Mouse (Mus musculus): Measurements from ENCODE around the gene R3hcc1l. TPM values are rescaled to one million over a fixed set of nuclear protein-coding genes. Genes with fewer than 3 reads are reported as not detected.

Gene R3hcc1l
- polyA plus RNA-seq, 1 experiment from 2014 or later, result 15.0 TPM

DNA sequence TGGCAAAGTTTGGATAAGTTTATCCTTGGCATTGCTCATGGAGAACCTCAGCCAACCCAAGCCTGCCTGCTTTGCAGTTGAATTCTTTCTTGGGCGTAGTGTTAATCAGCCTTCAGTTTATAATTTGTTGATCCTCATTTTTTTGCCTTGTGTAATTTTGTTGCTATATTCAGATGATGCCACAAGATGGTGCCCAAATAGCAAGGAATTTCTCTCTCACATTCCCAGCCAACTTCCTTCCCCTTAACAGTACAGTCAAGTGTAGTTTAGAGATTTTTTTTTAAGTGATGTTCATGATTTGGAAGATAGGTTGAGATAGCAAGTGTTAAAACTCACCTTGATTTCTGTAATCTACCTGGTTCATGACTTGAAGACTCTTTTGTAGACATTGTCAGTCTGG lies 70.7 kb downstream of the R3hcc1l start:
- WGBS, result 77% methylated on average over 1 of the region's 1 CpGs
- no peak for DNase-seq (ENCODE audit: low spot score)
- no peak overlapping the region for H3K4me3 ChIP-seq

GRCm38 (mm10) chr19:42591534-42591933 lies 73.0 kb downstream of the R3hcc1l start:
- Histone ChIP-seq H3K9me3 (no peaks in the 10 kb centered on the region), H3K4me3 (no peak overlapping the region), H3K27me3 (ENCODE audit: insufficient read depth, poor library complexity, severe bottlenecking) (no peaks in the 10 kb centered on the region), H3K27ac (no peak overlapping the region), H3K36me3 (peaks cover 16% of the 10 kb centered on the region; the same call in 1 of the 2 replicates), H3K4me1 (peaks cover 15% of the 10 kb centered on the region)
- WGBS, result 80% methylated on average over 14 of the region's 14 CpGs
- peak; percentile 41 for DNase-seq (ENCODE audit: low spot score)

More for the DNA sequence above, 70.7 kb downstream of the R3hcc1l start:
- H3K27ac ChIP-seq, result no peak overlapping the region
- H3K27me3 ChIP-seq (ENCODE audit: insufficient read depth, poor library complexity, severe bottlenecking), result no peaks in the 10 kb centered on the region
- H3K9me3 ChIP-seq, result no peaks in the 10 kb centered on the region
- H3K36me3 ChIP-seq, result peaks cover 16% of the 10 kb centered on the region; the same call in 1 of the 2 replicates
- H3K4me1 ChIP-seq, result peaks cover 18% of the 10 kb centered on the region

DNA sequence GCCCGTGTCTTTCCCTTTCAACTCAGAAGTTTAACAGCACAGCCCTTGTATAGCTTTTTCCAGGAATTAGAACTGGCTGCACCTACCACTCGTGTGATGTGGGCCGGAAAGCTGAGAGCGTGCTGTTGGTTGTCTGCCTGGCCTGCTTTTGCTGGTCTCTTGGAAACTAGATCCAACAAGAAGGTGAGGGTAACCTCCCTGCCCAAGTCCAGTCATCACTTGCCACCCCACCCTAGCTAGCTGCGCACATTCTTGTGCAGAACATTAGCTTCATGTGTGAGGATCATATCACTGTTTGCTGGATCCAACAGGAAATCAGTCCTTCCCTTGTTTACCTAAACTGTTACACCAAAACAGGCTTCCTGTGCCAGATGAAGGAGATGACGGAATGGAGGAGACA lies 74.9 kb downstream of the R3hcc1l start:
- 86% methylated on average over 6 of the region's 6 CpGs for WGBS
- H3K4me1 ChIP-seq, result peaks cover 3% of the 10 kb centered on the region
- peaks cover 16% of the 10 kb centered on the region; the same call in 1 of the 2 replicates for H3K36me3 ChIP-seq
- H3K27me3 ChIP-seq (ENCODE audit: insufficient read depth, poor library complexity, severe bottlenecking), result no peaks in the 10 kb centered on the region
- peak; percentile 64 for DNase-seq (ENCODE audit: low spot score)
- no peak overlapping the region for H3K4me3 ChIP-seq
- H3K27ac ChIP-seq, result no peak overlapping the region
- no peaks in the 10 kb centered on the region for H3K9me3 ChIP-seq

- Histone ChIP-seq H3K4me1 (peaks cover 6% of the 10 kb centered on the region; the same call in 1 of the 2 replicates), H3K27ac (no peak overlapping the region), H3K27me3 (ENCODE audit: insufficient read depth, poor library complexity, severe bottlenecking) (no peaks in the 10 kb centered on the region), H3K4me3 (no peak overlapping the region), H3K9me3 (no peaks in the 10 kb centered on the region), H3K36me3 (peaks cover 16% of the 10 kb centered on the region; the same call in 1 of the 2 replicates)
- WGBS, result 91% methylated on average over 6 of the region's 6 CpGs
- DNase-seq (ENCODE audit: low spot score), result peak; percentile 70
Observed at GRCm38 (mm10) chr19:42595066-42595465, 76.5 kb downstream of the R3hcc1l start.

- 94% methylated on average over 12 of the region's 12 CpGs for WGBS
- Histone ChIP-seq H3K4me3 (no peak overlapping the region), H3K27ac (no peak overlapping the region), H3K4me1 (0 out of 2 replicates have a peak, but pooled peaks cover 3% of the 10 kb centered on the region), H3K36me3 (0 out of 2 replicates have a peak, but pooled peaks cover 7% of the 10 kb centered on the region), H3K27me3 (ENCODE audit: insufficient read depth, poor library complexity, severe bottlenecking) (0 out of 2 replicates have a peak, but pooled peaks cover 4% of the 10 kb centered on the region), H3K9me3 (no peaks in the 10 kb centered on the region)
- peak; percentile 64 for DNase-seq (ENCODE audit: low spot score)
Observed at GRCm38 (mm10) chr19:42597286-42597685, 78.7 kb downstream of the R3hcc1l start.

- H3K27me3 ChIP-seq (ENCODE audit: insufficient read depth, poor library complexity, severe bottlenecking), result 0 out of 2 replicates have a peak, but pooled peaks cover 5% of the 10 kb centered on the region
- no peak overlapping the region for H3K4me3 ChIP-seq
- 0 out of 2 replicates have a peak, but pooled peaks cover 3% of the 10 kb centered on the region for H3K4me1 ChIP-seq
- H3K9me3 ChIP-seq, result no peaks in the 10 kb centered on the region
- 95% methylated on average over 6 of the region's 6 CpGs for WGBS
- no peak overlapping the region for H3K27ac ChIP-seq
- 0 out of 2 replicates have a peak, but pooled peaks cover 7% of the 10 kb centered on the region for H3K36me3 ChIP-seq
- peak; percentile 58 for DNase-seq (ENCODE audit: low spot score)
Observed at GRCm38 (mm10) chr19:42597896-42598295, 79.3 kb downstream of the R3hcc1l start.

DNA sequence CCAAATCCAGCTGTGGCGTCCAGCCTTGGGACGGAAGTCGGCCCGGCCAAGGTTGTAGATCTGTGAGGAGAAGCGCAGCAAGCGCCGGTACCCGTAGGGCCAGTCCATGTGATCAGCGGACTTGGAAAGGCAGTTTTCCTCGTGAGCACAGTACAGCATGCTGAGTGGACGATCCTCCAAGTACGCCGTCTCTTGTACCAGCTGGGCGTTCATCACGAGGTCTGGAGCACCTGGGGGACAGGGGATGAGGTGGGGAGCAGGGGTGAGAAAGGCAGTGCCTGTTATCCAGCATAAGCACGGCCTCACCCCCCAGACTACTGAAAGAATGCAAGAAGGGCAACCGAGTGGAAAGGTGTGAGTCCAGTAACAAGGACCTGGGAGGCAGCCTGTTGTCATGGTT lies 81.3 kb downstream of the R3hcc1l start:
- DNase-seq (ENCODE audit: low spot score), result peak; percentile 45
- Histone ChIP-seq H3K27ac (no peak overlapping the region), H3K9me3 (no peaks in the 10 kb centered on the region), H3K36me3 (0 out of 2 replicates have a peak, but pooled peaks cover 4% of the 10 kb centered on the region), H3K4me1 (0 out of 2 replicates have a peak, but pooled peaks cover 3% of the 10 kb centered on the region), H3K27me3 (ENCODE audit: insufficient read depth, poor library complexity, severe bottlenecking) (peaks cover 23% of the 10 kb centered on the region), H3K4me3 (no peak overlapping the region)
- 79% methylated on average over 17 of the region's 17 CpGs for WGBS

DNA sequence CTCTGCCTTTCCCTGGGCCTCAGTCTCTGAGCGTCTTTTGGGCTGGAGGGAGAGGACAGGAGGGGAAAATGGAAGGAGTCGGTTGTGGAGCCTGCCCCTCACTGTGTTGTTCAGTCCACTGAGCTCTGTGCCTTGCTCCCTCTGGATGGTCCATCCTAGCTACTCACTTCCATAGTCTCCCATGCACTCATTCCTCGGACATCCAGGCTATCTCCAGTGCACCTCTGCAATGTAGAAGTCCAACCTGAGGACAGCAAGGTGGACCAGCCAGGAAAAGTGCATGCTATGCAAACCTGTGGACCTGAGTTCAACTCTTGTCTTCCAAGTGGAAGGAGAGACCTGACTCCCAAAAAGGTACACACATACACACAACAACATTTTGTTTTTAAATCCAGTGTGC lies 82.0 kb downstream of the R3hcc1l start:
- Histone ChIP-seq H3K9me3 (no peaks in the 10 kb centered on the region), H3K36me3 (no peaks in the 10 kb centered on the region), H3K4me1 (0 out of 2 replicates have a peak, but pooled peaks cover 3% of the 10 kb centered on the region), H3K4me3 (no peak overlapping the region), H3K27me3 (ENCODE audit: insufficient read depth, poor library complexity, severe bottlenecking) (peaks cover 26% of the 10 kb centered on the region), H3K27ac (no peak overlapping the region)
- 72% methylated on average over 3 of the region's 3 CpGs for WGBS
- DNase-seq (ENCODE audit: low spot score), result peak; percentile 55

- Histone ChIP-seq H3K4me3 (no peak overlapping the region), H3K27ac (no peak overlapping the region), H3K27me3 (ENCODE audit: insufficient read depth, poor library complexity, severe bottlenecking) (peaks cover 27% of the 10 kb centered on the region), H3K9me3 (no peaks in the 10 kb centered on the region), H3K4me1 (0 out of 2 replicates have a peak, but pooled peaks cover 3% of the 10 kb centered on the region), H3K36me3 (no peaks in the 10 kb centered on the region)
- peak; percentile 50 for DNase-seq (ENCODE audit: low spot score)
- 92% methylated on average over 2 of the region's 2 CpGs for WGBS
Observed at GRCm38 (mm10) chr19:42601445-42601844, 82.9 kb downstream of the R3hcc1l start.

DNA sequence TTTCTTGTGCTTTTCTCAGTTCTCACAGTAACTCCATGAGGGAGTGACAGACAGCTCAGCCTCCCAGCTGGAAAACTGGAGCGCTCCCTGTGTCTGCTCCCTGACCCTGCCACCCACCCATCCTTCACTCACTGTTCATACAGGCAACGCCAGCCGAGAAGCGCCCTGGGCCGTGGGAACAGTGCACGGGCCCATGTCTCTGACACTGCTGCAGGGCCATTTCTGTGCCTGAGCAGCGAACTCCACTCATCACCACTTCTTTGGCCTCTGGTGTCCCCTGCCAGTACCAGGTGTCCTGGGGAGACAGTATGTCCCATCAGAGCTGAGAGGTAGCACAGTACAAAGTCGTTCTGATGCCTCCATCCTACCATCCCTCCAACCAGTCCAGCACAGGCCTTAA lies 83.5 kb downstream of the R3hcc1l start:
- Histone ChIP-seq H3K36me3 (no peaks in the 10 kb centered on the region), H3K4me3 (no peak overlapping the region), H3K27me3 (ENCODE audit: insufficient read depth, poor library complexity, severe bottlenecking) (peaks cover 28% of the 10 kb centered on the region), H3K9me3 (no peaks in the 10 kb centered on the region), H3K4me1 (0 out of 2 replicates have a peak, but pooled peaks cover 3% of the 10 kb centered on the region), H3K27ac (no peak overlapping the region)
- peak; percentile 51 for DNase-seq (ENCODE audit: low spot score)
- 82% methylated on average over 8 of the region's 8 CpGs for WGBS

- WGBS, result 75% methylated on average over 8 of the region's 8 CpGs
- Histone ChIP-seq H3K4me3 (no peak overlapping the region), H3K27me3 (ENCODE audit: insufficient read depth, poor library complexity, severe bottlenecking) (peaks cover 33% of the 10 kb centered on the region), H3K9me3 (no peaks in the 10 kb centered on the region), H3K36me3 (no peaks in the 10 kb centered on the region), H3K27ac (no peak overlapping the region), H3K4me1 (0 out of 2 replicates have a peak, but pooled peaks cover 3% of the 10 kb centered on the region)
- no peak for DNase-seq (ENCODE audit: low spot score)
Observed at GRCm38 (mm10) chr19:42602576-42602975, 84.0 kb downstream of the R3hcc1l start.

DNA sequence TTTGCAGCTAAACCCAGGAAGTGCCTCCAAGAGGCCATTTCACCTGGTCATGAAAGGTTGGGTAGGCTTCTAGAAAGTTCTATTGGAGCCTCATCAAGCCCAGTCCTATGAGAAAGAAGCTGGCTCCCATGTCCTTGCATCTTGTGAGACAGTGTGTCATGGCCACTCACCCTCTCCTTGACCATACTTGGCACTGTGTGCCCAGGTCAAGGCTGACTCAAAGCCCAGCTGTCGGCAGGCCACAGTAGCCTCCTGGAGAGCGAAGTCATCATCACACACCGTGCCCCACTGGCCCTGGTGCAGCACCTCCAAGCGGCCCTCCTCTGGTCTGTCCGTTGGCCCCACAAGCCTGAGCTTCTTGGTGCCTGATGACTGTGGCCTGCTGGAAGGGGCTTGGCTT lies 89.5 kb downstream of the R3hcc1l start:
- Histone ChIP-seq H3K27ac (no peak overlapping the region), H3K4me1 (peaks cover 7% of the 10 kb centered on the region), H3K9me3 (no peaks in the 10 kb centered on the region), H3K27me3 (ENCODE audit: insufficient read depth, poor library complexity, severe bottlenecking) (peaks cover 60% of the 10 kb centered on the region), H3K36me3 (no peaks in the 10 kb centered on the region), H3K4me3 (no peak overlapping the region)
- WGBS, result 85% methylated on average over 5 of the region's 5 CpGs
- no peak for DNase-seq (ENCODE audit: low spot score)

DNA sequence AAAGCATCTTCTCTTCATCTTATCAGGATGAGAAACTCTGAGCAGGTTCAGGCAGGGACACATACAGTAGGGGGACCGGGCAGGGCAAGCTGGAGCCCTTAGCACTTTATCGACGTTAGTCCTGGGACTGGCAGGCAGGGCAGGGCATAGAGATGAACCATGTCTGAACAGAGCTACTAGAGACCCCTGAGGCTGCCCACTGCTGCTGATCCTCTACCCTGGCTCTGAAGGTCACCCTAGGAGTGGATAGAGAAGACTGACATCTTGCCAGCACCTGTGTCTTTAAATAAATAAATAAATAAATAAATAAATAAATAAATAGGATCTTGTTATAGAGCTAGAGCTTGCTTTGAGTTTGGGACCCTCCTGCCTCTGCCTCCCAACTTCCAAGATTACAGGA lies 91.2 kb downstream of the R3hcc1l start:
- H3K4me1 ChIP-seq, result peaks cover 17% of the 10 kb centered on the region
- H3K27ac ChIP-seq, result no peak overlapping the region
- DNase-seq (ENCODE audit: low spot score), result no peak
- no peak overlapping the region for H3K4me3 ChIP-seq
- peaks cover 61% of the 10 kb centered on the region for H3K27me3 ChIP-seq (ENCODE audit: insufficient read depth, poor library complexity, severe bottlenecking)
- no peaks in the 10 kb centered on the region for H3K36me3 ChIP-seq
- WGBS, result 86% methylated on average over 3 of the region's 3 CpGs
- no peaks in the 10 kb centered on the region for H3K9me3 ChIP-seq

DNA sequence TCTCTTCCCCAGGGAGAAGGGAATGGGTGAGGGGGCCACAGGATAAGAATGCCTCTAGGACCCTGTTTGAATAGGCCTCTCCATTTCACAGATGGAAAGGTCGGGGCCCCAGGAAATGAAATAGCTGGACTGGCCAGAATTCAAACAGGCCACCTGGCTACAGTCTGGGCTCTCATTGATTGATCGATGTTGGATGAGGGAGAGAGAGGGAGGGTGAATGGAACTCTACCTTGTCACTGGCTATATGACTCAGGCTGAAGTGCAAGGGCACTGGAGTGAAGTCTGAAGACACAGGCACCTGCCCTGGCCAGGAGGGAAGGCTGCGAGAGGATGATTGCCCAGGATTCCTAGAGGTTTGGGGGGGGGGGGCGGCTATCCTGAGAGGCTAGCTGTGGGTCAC lies 93.2 kb downstream of the R3hcc1l start:
- Histone ChIP-seq H3K27me3 (ENCODE audit: insufficient read depth, poor library complexity, severe bottlenecking) (peaks cover 66% of the 10 kb centered on the region), H3K9me3 (no peaks in the 10 kb centered on the region), H3K27ac (no peak overlapping the region), H3K4me1 (peaks cover 17% of the 10 kb centered on the region), H3K36me3 (no peaks in the 10 kb centered on the region), H3K4me3 (no peak overlapping the region)
- 68% methylated on average over 4 of the region's 4 CpGs for WGBS
- no peak for DNase-seq (ENCODE audit: low spot score)

All from heart, embryonic 10.5 days (tissue).